ENCODE assay signal across 20 mouse cellular contexts in genomic region chr7:73293337-73293736, GRCm38 (mm10).
DNase-seq lines count a peak whose midpoint lies in the region; ATAC-seq and TF ChIP-seq lines count a peak whose summit lies in the region.
"Had no signal": no experiment of that assay in that cellular context is flagged by ENCODE, and none has a peak within 500 bp of the region (broad histone marks: within the 10 kb centered on the region; RNA-seq: fewer than 3 reads in every experiment).

No protein-coding gene starts in this region.

- no peaks in the 10 kb centered on the region for H3K36me3 ChIP-seq in lung, embryonic 14.5 days (ENCODE audit: insufficient read depth)
- H3K36me3 ChIP-seq in embryonic facial prominence, embryonic 10.5 days (replicated peaks): no peaks in the 10 kb centered on the region
- H3K36me3 ChIP-seq in limb, embryonic 14.5 days (ENCODE audit: control insufficient read depth, insufficient read depth, low read length): no peaks in the 10 kb centered on the region
- H3K36me3 ChIP-seq: forebrain, embryonic 15.5 days; heart, embryonic 13.5 days; liver, embryonic 13.5 days; neural tube, embryonic 12.5 days had no signal

- H3K9me3 ChIP-seq in lung, embryonic 14.5 days (ENCODE audit: low read depth, low read length): no peaks in the 10 kb centered on the region
- 0 out of 2 replicates have a peak, but pooled peaks cover 3% of the 10 kb centered on the region for H3K9me3 ChIP-seq in embryonic facial prominence, embryonic 10.5 days
- no peaks in the 10 kb centered on the region for H3K9me3 ChIP-seq in limb, embryonic 14.5 days (ENCODE audit: control insufficient read depth, low read length)
- H3K9me3 ChIP-seq: forebrain, embryonic 15.5 days; liver, embryonic 13.5 days; neural tube, embryonic 12.5 days had no signal

- no peak for TF ChIP-seq POLR2A in limb, embryonic 14.5 days (IDR thresholded peaks at IDR 0.05; ENCODE audit: borderline replicate concordance, extremely low read depth, insufficient read depth, insufficient read length)

- no peak for TF ChIP-seq CTCF in lung, embryonic 14.5 days (IDR thresholded peaks at IDR 0.05; ENCODE audit: low read depth)

- H3K27ac ChIP-seq in lung, embryonic 14.5 days (ENCODE audit: low read depth): no peak overlapping the region
- H3K27ac ChIP-seq in embryonic facial prominence, embryonic 10.5 days (replicated peaks): 0 out of 2 replicates have a peak overlapping the region, but pooled peaks have one; percentile 24
- H3K27ac ChIP-seq in limb, embryonic 14.5 days (replicated peaks; ENCODE audit: low read depth, low read length): no peak overlapping the region; the same call in 1 of the 2 replicates
- H3K27ac ChIP-seq: forebrain, embryonic 15.5 days; heart, embryonic 13.5 days; hindbrain, postnatal 0 days; liver, embryonic 13.5 days; neural tube, embryonic 12.5 days had no signal

- no peak; the same call in 1 of the 2 replicates for ATAC-seq in lung, embryonic 14.5 days (ENCODE audit: insufficient read depth)
- peak; percentile 72 for ATAC-seq in limb, embryonic 14.5 days (ENCODE audit: low FRiP score, low read depth)
- ATAC-seq in erythroblast, adult 5-6 weeks (replicated peaks; ENCODE audit: low FRiP score, poor library complexity, severe bottlenecking): no peak
- ATAC-seq: forebrain, embryonic 15.5 days; hindbrain, postnatal 0 days had no signal

- H3K4me3 ChIP-seq in lung, embryonic 14.5 days (ENCODE audit: low read depth, low read length): no peak overlapping the region
- no peak overlapping the region for H3K4me3 ChIP-seq in embryonic facial prominence, embryonic 10.5 days
- no peak overlapping the region for H3K4me3 ChIP-seq in limb, embryonic 14.5 days (replicated peaks; ENCODE audit: low read length)
- H3K4me3 ChIP-seq: forebrain, embryonic 15.5 days; heart, embryonic 13.5 days; liver, embryonic 13.5 days; neural tube, embryonic 12.5 days had no signal

- WGBS in lung, embryonic 14.5 days: 27% methylated on average over 4 of the region's 4 CpGs
- WGBS in embryonic facial prominence, embryonic 10.5 days: 55% methylated on average over 4 of the region's 4 CpGs
- 17% methylated on average over 4 of the region's 4 CpGs for WGBS in limb, embryonic 14.5 days

- H3K4me2 ChIP-seq in lung, embryonic 14.5 days: no peak overlapping the region
- H3K4me2 ChIP-seq in limb, embryonic 14.5 days (replicated peaks; ENCODE audit: low read depth, low read length, severe bottlenecking): no peak overlapping the region
- H3K4me2 ChIP-seq: forebrain, embryonic 15.5 days; heart, embryonic 13.5 days; liver, embryonic 13.5 days; neural tube, embryonic 12.5 days had no signal

- H3K4me1 ChIP-seq in lung, embryonic 14.5 days (ENCODE audit: insufficient read depth): no peaks in the 10 kb centered on the region
- 0 out of 2 replicates have a peak, but pooled peaks cover 2% of the 10 kb centered on the region for H3K4me1 ChIP-seq in embryonic facial prominence, embryonic 10.5 days
- H3K4me1 ChIP-seq in limb, embryonic 14.5 days (ENCODE audit: control insufficient read depth, insufficient read depth, low read length): no peaks in the 10 kb centered on the region
- H3K4me1 ChIP-seq: forebrain, embryonic 15.5 days; heart, embryonic 13.5 days; liver, embryonic 13.5 days; neural tube, embryonic 12.5 days had no signal

- H3K9ac ChIP-seq in lung, embryonic 14.5 days: no peak overlapping the region
- no peak overlapping the region for H3K9ac ChIP-seq in limb, embryonic 14.5 days (ENCODE audit: low read depth, low read length, severe bottlenecking)
- H3K9ac ChIP-seq: forebrain, embryonic 15.5 days; heart, embryonic 13.5 days; liver, embryonic 13.5 days; neural tube, embryonic 12.5 days had no signal

- peak; percentile 28 for DNase-seq in lung, embryonic 14.5 days
- DNase-seq in lung, postnatal 14 days: no peak
- DNase-seq in embryonic facial prominence, embryonic 10.5 days (ENCODE audit: low spot score): peak; percentile 25
- DNase-seq in gastrocnemius, postnatal 10 days: peak; percentile 24
- peak; percentile 63 for DNase-seq in limb, embryonic 14.5 days (ENCODE audit: low spot score)
- DNase-seq in kidney, postnatal 4 days: no peak
- DNase-seq: adrenal gland, postnatal 10 days; B cell, adult 2 months; cerebellum, adult 18-20 months; cerebellum, postnatal 36 days; heart, postnatal 36 days; kidney, adult 18-20 months; kidney, postnatal 14 days; liver, embryonic 13.5 days; retina, postnatal 1 day had no signal

- H3K27me3 ChIP-seq in lung, embryonic 14.5 days (ENCODE audit: insufficient read depth, low read length): no peaks in the 10 kb centered on the region
- H3K27me3 ChIP-seq in embryonic facial prominence, embryonic 10.5 days (replicated peaks; ENCODE audit: low read depth, poor library complexity, severe bottlenecking): no peaks in the 10 kb centered on the region
- no peaks in the 10 kb centered on the region for H3K27me3 ChIP-seq in limb, embryonic 14.5 days (ENCODE audit: control insufficient read depth, insufficient read depth, low read length)
- H3K27me3 ChIP-seq: forebrain, embryonic 15.5 days; heart, embryonic 13.5 days; liver, embryonic 13.5 days; neural tube, embryonic 12.5 days had no signal

Comparison
In these comparisons a context has a peak if more than half of its experiments do, and no peak if none do; other contexts are left out.
1. DNase-seq: peak in lung, embryonic 14.5 days (single experiment), embryonic facial prominence, embryonic 10.5 days (single experiment), gastrocnemius, postnatal 10 days (single experiment) and limb, embryonic 14.5 days (single experiment); none in lung, postnatal 14 days (single experiment) and kidney, postnatal 4 days (0 of 2).